Mouse (Mus musculus) lung, postnatal 36 days (tissue): ENCODE measurements around the gene Fam133b.
"Not testable (repeated sequence)": the region's sequence is repeated elsewhere in the genome, so short reads cannot be mapped to it uniquely, and the experiment has no call there.

Source experiments
- DNase-seq: peaks from one replicate; pipeline ENCODE4 v3.0.0; 2022; ENCODE audit warnings: mixed read lengths

The Fam133b gene

GRCm38 (mm10) chr5:3520493-3521359 is 22.9 kb upstream of the Fam133b start:
- no peak for DNase-seq

GRCm38 (mm10) chr5:3521741-3522140 is 21.9 kb upstream of the Fam133b start:
- DNase-seq: no peak

GRCm38 (mm10) chr5:3522826-3523225 is 20.8 kb upstream of the Fam133b start:
- no peak for DNase-seq

GRCm38 (mm10) chr5:3527041-3527691 is 16.5 kb upstream of the Fam133b start:
- no peak for DNase-seq

- no peak for DNase-seq
Measured at GRCm38 (mm10) chr5:3529585-3530189, 13.9 kb upstream of the Fam133b start.

GRCm38 (mm10) chr5:3532048-3532447 is 11.6 kb upstream of the Fam133b start:
- not testable (repeated sequence) for DNase-seq

- DNase-seq: no peak
Measured at GRCm38 (mm10) chr5:3536592-3537212, 6.9 kb upstream of the Fam133b start.

GRCm38 (mm10) chr5:3538505-3539472 is 4.8 kb upstream of the Fam133b start:
- DNase-seq: no peak

- no peak for DNase-seq
Measured at GRCm38 (mm10) chr5:3541871-3542270, 1.8 kb upstream of the Fam133b start.

GRCm38 (mm10) chr5:3544480-3544769 is 792 bp downstream of the Fam133b start:
- DNase-seq: no peak

- DNase-seq: no peak
Measured at GRCm38 (mm10) chr5:3546226-3546625, 2.6 kb downstream of the Fam133b start.

GRCm38 (mm10) chr5:3551481-3551880 is 7.8 kb downstream of the Fam133b start:
- DNase-seq: no peak

GRCm38 (mm10) chr5:3554198-3554597 is 10.6 kb downstream of the Fam133b start:
- no peak for DNase-seq

- DNase-seq: no peak
Measured at GRCm38 (mm10) chr5:3571266-3571665, 27.6 kb downstream of the Fam133b start, which contains the start of gene 1700109H08Rik. TSS of gene 1700109H08Rik (plus strand) at chr5:3571566.

- no peak for DNase-seq
Measured at GRCm38 (mm10) chr5:3574825-3575224, 31.2 kb downstream of the Fam133b start.

- DNase-seq: no peak
Measured at GRCm38 (mm10) chr5:3577939-3578338, 34.3 kb downstream of the Fam133b start.

- no peak for DNase-seq
Measured at GRCm38 (mm10) chr5:3579066-3579465, 35.4 kb downstream of the Fam133b start.

- DNase-seq: peak; percentile 98
Measured at GRCm38 (mm10) chr5:3595693-3596398, 52.2 kb downstream of the Fam133b start, which contains the start of gene Pex1. TSS of gene Pex1 (plus strand) at chr5:3596066.

GRCm38 (mm10) chr5:3596399-3596766 is 52.8 kb downstream of the Fam133b start, which contains the start of gene Rbm48:
TSS of gene Rbm48 (minus strand) at chr5:3596585.
- peak; percentile 84 for DNase-seq

GRCm38 (mm10) chr5:3597171-3597570 is 53.5 kb downstream of the Fam133b start:
- DNase-seq: no peak

GRCm38 (mm10) chr5:3598766-3599165 is 55.1 kb downstream of the Fam133b start:
- no peak for DNase-seq
